Mouse (Mus musculus) T-helper 1 cell (primary cell): ENCODE data around the gene Gm49369.

Source experiments
- in situ Hi-C: fragments of 300-600 bp; cut with MboI, MseI; formaldehyde crosslinking; loops from one replicate; pipeline ENCODE4 v1.15.1; 2025; ENCODE audit warnings: high pct_unique_total_duplicates

Gene Gm49369

GRCm38 (mm10) chr7:142373039-142373438, 9.4 kb downstream of the Gm49369 start:
- in situ Hi-C loops = no loop called here

- in situ Hi-C loops = no loop called here
Observed at GRCm38 (mm10) chr7:142371768-142372661, 10.5 kb downstream of the Gm49369 start.

- in situ Hi-C loops = no loop called here
Observed at GRCm38 (mm10) chr7:142371398-142371767, 11.1 kb downstream of the Gm49369 start.

GRCm38 (mm10) chr7:142370937-142371336, 11.5 kb downstream of the Gm49369 start:
- in situ Hi-C loops = no loop called here

GRCm38 (mm10) chr7:142369820-142370219, 12.6 kb downstream of the Gm49369 start:
- in situ Hi-C loops = no loop called here

GRCm38 (mm10) chr7:142368856-142369255, 13.6 kb downstream of the Gm49369 start:
- in situ Hi-C loops = no loop called here

GRCm38 (mm10) chr7:142363107-142363506, 19.4 kb downstream of the Gm49369 start:
- in situ Hi-C loops = no loop called here

- in situ Hi-C loops = no loop called here
Observed at GRCm38 (mm10) chr7:142360743-142361142, 21.7 kb downstream of the Gm49369 start.

GRCm38 (mm10) chr7:142359129-142359528, 23.3 kb downstream of the Gm49369 start:
- in situ Hi-C loops = loop anchor here (10.0 kb wide), 1 partner anchor 656 kb away; no protein-coding TSS in a partner anchor

- in situ Hi-C loops = loop anchor here (10.0 kb wide), 1 partner anchor 657 kb away; no protein-coding TSS in a partner anchor
Observed at GRCm38 (mm10) chr7:142357566-142357965, 24.9 kb downstream of the Gm49369 start.

GRCm38 (mm10) chr7:142354661-142355233, 27.7 kb downstream of the Gm49369 start:
- in situ Hi-C loops = loop anchor here (10.0 kb wide), 1 partner anchor 660 kb away; no protein-coding TSS in a partner anchor

GRCm38 (mm10) chr7:142353854-142354253, 28.6 kb downstream of the Gm49369 start:
- in situ Hi-C loops = loop anchor here (10.0 kb wide), 1 partner anchor 661 kb away; no protein-coding TSS in a partner anchor

- in situ Hi-C loops = loop anchor here (10.0 kb wide), 1 partner anchor 663 kb away; no protein-coding TSS in a partner anchor
Observed at GRCm38 (mm10) chr7:142351569-142351968, 30.9 kb downstream of the Gm49369 start.

GRCm38 (mm10) chr7:142349308-142349961, 33.0 kb downstream of the Gm49369 start:
- in situ Hi-C loops = no loop called here

GRCm38 (mm10) chr7:142347542-142347941, 34.9 kb downstream of the Gm49369 start:
- in situ Hi-C loops = no loop called here

GRCm38 (mm10) chr7:142342247-142342640, 40.2 kb downstream of the Gm49369 start:
- in situ Hi-C loops = no loop called here

- in situ Hi-C loops = no loop called here
Observed at GRCm38 (mm10) chr7:142341564-142342246, 40.8 kb downstream of the Gm49369 start.

- in situ Hi-C loops = no loop called here
Observed at GRCm38 (mm10) chr7:142340269-142340970, 42.0 kb downstream of the Gm49369 start.

GRCm38 (mm10) chr7:142335151-142335550, 47.3 kb downstream of the Gm49369 start:
- in situ Hi-C loops = loop anchor here (5.0 to 10.0 kb wide), 3 partner anchors 42 to 340 kb away; partner anchors contain the start of gene Syt8

- in situ Hi-C loops = loop anchor here (10.0 kb wide), 1 partner anchor 341 kb away; no protein-coding TSS in a partner anchor
Observed at GRCm38 (mm10) chr7:142334246-142334645, 48.2 kb downstream of the Gm49369 start.

GRCm38 (mm10) chr7:142332741-142333140, 49.7 kb downstream of the Gm49369 start:
- in situ Hi-C loops = loop anchor here (10.0 kb wide), 1 partner anchor 342 kb away; no protein-coding TSS in a partner anchor
